Mouse (Mus musculus) effector memory CD4-positive, alpha-beta T cell, adult 7 months (primary cell): ENCODE results near the gene Endod1. TPM values are rescaled to one million over a fixed set of nuclear protein-coding genes. Genes with fewer than 3 reads are reported as not detected.

Source experiments
- polyA plus RNA-seq: library from polyadenylated mRNA; unstranded; fragments of 100-300 nt; shearing (Covaris generic); gene quantifications from one replicate; pipeline ENCODE4 v1.2.1, GENCODE M21; 2017

Gene Endod1
- 21.8 TPM for polyA plus RNA-seq

GRCm38 (mm10) chr9:14381353-14382055 is at the start of gene Endod1:
Gene Endod1 (minus strand): TSS chr9:14381507.

Other genes starting within 250 kb of the Endod1 start
- gene Sesn3, start 106.4 kb downstream of the Endod1 start, polyA plus RNA-seq, result 36.6 TPM
- 3.8 TPM for gene Kdm4d, start 119.0 kb upstream of the Endod1 start, polyA plus RNA-seq
- 209 TPM for gene Cwc15, start 119.1 kb upstream of the Endod1 start, polyA plus RNA-seq